Mouse (Mus musculus): Measurements from ENCODE around the gene Hid1. TPM values are rescaled to one million over a fixed set of nuclear protein-coding genes. Genes with fewer than 3 reads are reported as not detected.
A peak's percentile ranks its signal among the peaks of the same experiment; 100 is the strongest.
"Not testable (repeated sequence)": the region's sequence is repeated elsewhere in the genome, so short reads cannot be mapped to it uniquely, and the experiment has no call there.

Gene Hid1
- 1 to 10 TPM; 4.2 to 4.8 TPM for total RNA-seq (2021)

GRCm38 (mm10) chr11:115367395-115367944, at the start of gene Hid1:
Gene Hid1 (minus strand): TSS chr11:115367756.
- intact Hi-C loops (cut with DNase I): no loop called here
- DNase-seq: peak; percentile 79 to 83

- intact Hi-C loops (cut with DNase I): no loop called here
- DNase-seq: no peak
Measured at GRCm38 (mm10) chr11:115409556-115409955, 42.0 kb upstream of the Hid1 start.

- DNase-seq: no peak
- intact Hi-C loops (cut with DNase I): no loop called here
Measured at GRCm38 (mm10) chr11:115408266-115408920, 40.8 kb upstream of the Hid1 start.

- DNase-seq: no peak
- intact Hi-C loops (cut with DNase I): no loop called here
Measured at GRCm38 (mm10) chr11:115406858-115407401, 39.4 kb upstream of the Hid1 start.

GRCm38 (mm10) chr11:115405723-115406122, 38.2 kb upstream of the Hid1 start:
- DNase-seq: no peak
- intact Hi-C loops (cut with DNase I): no loop called here

- intact Hi-C loops (cut with DNase I): loop anchor here (2.0 kb wide), 1 partner anchor 21 kb away; no protein-coding TSS in a partner anchor
- peak; percentile 87 to 94 for DNase-seq
Measured at GRCm38 (mm10) chr11:115403338-115404124, 36.0 kb upstream of the Hid1 start, which contains the start of gene Mrpl58. Gene Mrpl58 (plus strand): TSS chr11:115403752.

GRCm38 (mm10) chr11:115400630-115401391, 33.3 kb upstream of the Hid1 start:
- intact Hi-C loops (cut with DNase I): no loop called here
- DNase-seq: no peak

- intact Hi-C loops (cut with DNase I): no loop called here
- no peak for DNase-seq
Measured at GRCm38 (mm10) chr11:115400126-115400525, 32.6 kb upstream of the Hid1 start.

- no peak for DNase-seq
- intact Hi-C loops (cut with DNase I): no loop called here
Measured at GRCm38 (mm10) chr11:115398085-115398484, 30.5 kb upstream of the Hid1 start.

GRCm38 (mm10) chr11:115393721-115394325, 26.3 kb upstream of the Hid1 start:
- DNase-seq: no peak
- intact Hi-C loops (cut with DNase I): no loop called here

- intact Hi-C loops (cut with DNase I): no loop called here
- no peak for DNase-seq
Measured at GRCm38 (mm10) chr11:115391358-115391757, 23.8 kb upstream of the Hid1 start.

GRCm38 (mm10) chr11:115386859-115387258, 19.3 kb upstream of the Hid1 start:
- intact Hi-C loops (cut with DNase I); DNase-seq: not testable (repeated sequence)

- intact Hi-C loops (cut with DNase I): no loop called here
Measured at GRCm38 (mm10) chr11:115384587-115384986, 17.0 kb upstream of the Hid1 start.

GRCm38 (mm10) chr11:115383701-115384474, 16.3 kb upstream of the Hid1 start:
- intact Hi-C loops (cut with DNase I): loop anchor here (2.0 kb wide), 2 partner anchors 19 to 29 kb away; partner anchors contain the start of gene Mrpl58
- peak in 1 of 2 experiments; percentile 14 for DNase-seq

More at GRCm38 (mm10) chr11:115384587-115384986, 17.0 kb upstream of the Hid1 start:
- no peak for DNase-seq

GRCm38 (mm10) chr11:115382891-115383290, 15.3 kb upstream of the Hid1 start:
- no peak for DNase-seq
- intact Hi-C loops (cut with DNase I): loop anchor here (2.0 kb wide), 2 partner anchors 20 to 30 kb away; partner anchors contain the start of gene Mrpl58

- intact Hi-C loops (cut with DNase I): loop anchor here (2.0 kb wide), 2 partner anchors 21 to 31 kb away; partner anchors contain the start of gene Mrpl58
- peak; percentile 90 to 93 for DNase-seq
Measured at GRCm38 (mm10) chr11:115381743-115382539, 14.4 kb upstream of the Hid1 start, which contains the start of gene Cdr2l. Gene Cdr2l (plus strand): TSS chr11:115381916.

GRCm38 (mm10) chr11:115381276-115381675, 13.7 kb upstream of the Hid1 start:
- no peak for DNase-seq
- intact Hi-C loops (cut with DNase I): no loop called here

GRCm38 (mm10) chr11:115377854-115378253, 10.3 kb upstream of the Hid1 start:
- intact Hi-C loops (cut with DNase I): no loop called here

More at GRCm38 (mm10) chr11:115377854-115378253, 10.3 kb upstream of the Hid1 start:
- DNase-seq: no peak
